In genomic region chrX:129749102-129749501, GRCm38 (mm10) we compare ENCODE assay signal across 9 mouse cellular contexts. TPM values are rescaled to one million over a fixed set of nuclear protein-coding genes. Genes with fewer than 3 reads are reported as not detected.
DNase-seq lines count a peak whose midpoint lies in the region; ATAC-seq and TF ChIP-seq lines count a peak whose summit lies in the region.
"Had no signal": no experiment of that assay in that cellular context is flagged by ENCODE, and none has a peak within 500 bp of the region (broad histone marks: within the 10 kb centered on the region; RNA-seq: fewer than 3 reads in every experiment).

No protein-coding gene starts in this region.

- no peaks in the 10 kb centered on the region for H3K27me3 ChIP-seq in heart, embryonic 12.5 days (replicated peaks)
- no peaks in the 10 kb centered on the region for H3K27me3 ChIP-seq in forebrain, postnatal 0 days (ENCODE audit: insufficient read depth, low read length)

- H3K4me1 ChIP-seq in heart, embryonic 12.5 days (replicated peaks): no peaks in the 10 kb centered on the region
- no peaks in the 10 kb centered on the region for H3K4me1 ChIP-seq in forebrain, postnatal 0 days (ENCODE audit: insufficient read depth)

- H3K4me2 ChIP-seq in heart, embryonic 12.5 days: peak overlapping the region; percentile 71
- peak overlapping the region; percentile 50 for H3K4me2 ChIP-seq in forebrain, postnatal 0 days (ENCODE audit: low read depth)

- H3K4me3 ChIP-seq in heart, embryonic 12.5 days: peak overlapping the region; percentile 62
- peak overlapping the region; percentile 56 for H3K4me3 ChIP-seq in forebrain, postnatal 0 days (ENCODE audit: low read depth, low read length)

- TF ChIP-seq CTCF in forebrain, postnatal 0 days (IDR thresholded peaks at IDR 0.05; ENCODE audit: low read depth): no peak

- no peak overlapping the region for H3K27ac ChIP-seq in heart, embryonic 12.5 days (ENCODE audit: poor library complexity, severe bottlenecking)
- H3K27ac ChIP-seq in forebrain, postnatal 0 days (ENCODE audit: low read depth, low read length): no peak overlapping the region

- WGBS in heart, embryonic 12.5 days: 0% methylated on average over 1 of the region's 1 CpGs
- WGBS in forebrain, postnatal 0 days: 38% methylated on average over 1 of the region's 1 CpGs

- no peaks in the 10 kb centered on the region for H3K9me3 ChIP-seq in heart, embryonic 12.5 days (replicated peaks)
- no peaks in the 10 kb centered on the region for H3K9me3 ChIP-seq in forebrain, postnatal 0 days (ENCODE audit: low read length)

- ATAC-seq in heart, embryonic 12.5 days (ENCODE audit: insufficient number of reproducible peaks, low FRiP score): no peak
- no peak for ATAC-seq in forebrain, postnatal 0 days
- peak; percentile 9; the same call in 1 of the 2 replicates for ATAC-seq in megakaryocyte, adult 5-6 weeks (ENCODE audit: poor library complexity, severe bottlenecking)

- no peak for DNase-seq in heart, adult 11 months
- peak; percentile 7 for DNase-seq in ES-CJ7 (ENCODE audit: low read depth, low spot score)
- DNase-seq in forebrain, postnatal 0 days: no peak
- DNase-seq in gastrocnemius, adult 18-20 months (ENCODE audit: low spot score): no peak
- DNase-seq in embryo, embryonic 10 days (ENCODE audit: low spot score): no peak
- no peak for DNase-seq in cerebellum, adult 11 months

- H3K36me3 ChIP-seq in heart, embryonic 12.5 days: no peaks in the 10 kb centered on the region
- H3K36me3 ChIP-seq in forebrain, postnatal 0 days (ENCODE audit: insufficient read depth): no peaks in the 10 kb centered on the region
- H3K36me3 ChIP-seq: G1E had no signal

- no peak overlapping the region for H3K9ac ChIP-seq in heart, embryonic 12.5 days
- no peak overlapping the region for H3K9ac ChIP-seq in forebrain, postnatal 0 days

RNA-seq across cellular contexts. Expression of gene Diaph2, which starts 0.4 kb away (rescaled TPM):
- 6.4 and 7.5 TPM in 2 replicates for polyA plus RNA-seq in heart, embryonic 12.5 days (2016; fragmentation: Nextera tagmentation; extraction: Ambion mirVana)
- 3.7 and 4.7 TPM in 2 replicates for total RNA-seq in forebrain, postnatal 0 days (2014; rRNA removed)
- polyA plus RNA-seq in forebrain, postnatal 0 days (2015; fragmentation: Nextera tagmentation; extraction: Ambion mirVana): 1.6 and 4.2 TPM in 2 replicates
- total RNA-seq in megakaryocyte, adult 5-6 weeks (2015): 71.5 and 75.0 TPM in 2 replicates
- 33.8 and 36.5 TPM in 2 replicates for total RNA-seq in megakaryocyte, adult 5-6 weeks (2017)
- 1 to 10 TPM; 4.0 to 4.5 TPM for total RNA-seq in gastrocnemius, adult 18-20 months (2021)
- total RNA-seq: G1E had no signal
- polyA plus RNA-seq: G1E had no signal
